Mouse (Mus musculus) T-helper 1 cell (primary cell): Measurements from ENCODE around the gene Ranbp3l.
"Not testable (repeated sequence)": the region's sequence is repeated elsewhere in the genome, so short reads cannot be mapped to it uniquely, and the experiment has no call there.

Source experiments
- in situ Hi-C: fragments of 300-600 bp; cut with MboI, MseI; formaldehyde crosslinking; loops from one replicate; pipeline ENCODE4 v1.15.1; 2025; ENCODE audit warnings: high pct_unique_total_duplicates

The Ranbp3l gene

DNA sequence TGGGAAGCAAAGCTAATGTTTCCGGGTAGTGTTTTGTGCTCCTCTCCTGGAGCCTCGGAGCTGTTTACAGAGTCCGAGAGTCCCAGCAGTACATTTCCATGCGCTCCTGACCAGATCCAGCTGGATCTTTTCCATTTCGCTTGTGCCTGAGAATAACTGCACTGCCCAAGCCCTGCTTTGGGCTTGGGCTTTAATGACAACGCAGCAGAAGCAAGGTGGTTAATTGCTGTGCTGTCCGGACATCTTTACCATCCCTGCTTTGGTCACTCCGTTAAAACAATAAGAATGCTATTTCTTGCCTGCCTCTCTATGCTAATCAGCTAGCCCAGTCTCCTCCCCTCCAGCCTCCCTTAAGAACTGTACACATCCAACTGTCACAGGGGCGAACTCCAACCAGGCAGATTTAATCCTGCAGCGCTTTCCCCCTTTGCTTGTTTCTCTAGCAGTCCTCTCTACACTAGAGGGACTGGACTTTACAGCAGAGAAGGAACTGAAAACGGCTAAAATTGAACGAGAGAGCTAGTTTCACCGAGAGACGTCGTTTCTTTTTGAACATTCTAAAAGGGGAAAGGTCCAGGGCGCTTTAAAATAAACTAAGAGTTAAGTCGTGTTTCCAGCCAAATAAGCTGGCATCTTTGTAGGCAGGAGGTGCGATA lies at the start of gene Ranbp3l:
Gene Ranbp3l, plus strand, starts transcription at position 377 of the 656 bp plus-strand sequence.
- in situ Hi-C loops: loop anchor here (5.0 kb wide), 1 partner anchor 95 kb away; no protein-coding TSS in a partner anchor

- in situ Hi-C loops: no loop called here
Measured at GRCm38 (mm10) chr15:8930061-8930460, 37.7 kb upstream of the Ranbp3l start.

- in situ Hi-C loops: no loop called here
Measured at GRCm38 (mm10) chr15:8936911-8937310, 30.8 kb upstream of the Ranbp3l start.

DNA sequence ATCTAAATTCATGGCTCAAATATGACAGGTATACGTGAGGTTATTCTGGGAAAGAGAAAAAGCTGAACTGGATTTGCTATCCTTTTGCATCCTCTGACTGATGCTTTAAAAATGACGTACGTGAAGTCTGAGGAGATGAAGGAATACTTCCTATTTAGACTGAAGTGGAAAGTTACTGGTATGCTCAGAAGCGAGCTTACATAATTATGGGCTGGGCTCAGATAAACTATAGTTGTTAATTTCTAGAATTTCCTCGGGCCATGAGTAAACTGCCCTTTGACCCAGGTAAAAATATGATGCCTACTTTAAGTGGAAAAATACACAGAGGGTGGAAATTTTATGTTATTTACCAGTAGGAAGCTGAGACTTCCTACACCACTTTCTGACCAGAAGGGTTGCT lies 26.9 kb upstream of the Ranbp3l start:
- in situ Hi-C loops: no loop called here

DNA sequence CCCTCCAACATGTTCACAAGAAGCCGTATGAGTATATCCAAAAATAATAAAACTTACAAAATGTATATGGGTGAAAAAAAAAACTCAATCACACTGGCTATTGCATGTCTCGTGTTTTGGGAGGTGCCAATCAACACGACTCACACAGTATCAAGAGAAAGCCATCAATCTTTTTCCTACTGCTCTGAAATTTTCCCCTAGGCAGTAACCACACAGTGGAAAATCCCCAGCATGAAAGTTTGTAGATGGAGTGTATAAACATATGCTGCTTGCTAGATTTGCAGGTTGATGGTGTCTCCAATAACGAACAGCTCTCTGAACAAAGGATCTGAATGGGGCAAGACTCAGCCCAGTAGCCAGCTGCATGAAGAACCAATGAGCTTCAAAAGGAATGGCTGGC lies 16.9 kb upstream of the Ranbp3l start:
- in situ Hi-C loops: no loop called here

DNA sequence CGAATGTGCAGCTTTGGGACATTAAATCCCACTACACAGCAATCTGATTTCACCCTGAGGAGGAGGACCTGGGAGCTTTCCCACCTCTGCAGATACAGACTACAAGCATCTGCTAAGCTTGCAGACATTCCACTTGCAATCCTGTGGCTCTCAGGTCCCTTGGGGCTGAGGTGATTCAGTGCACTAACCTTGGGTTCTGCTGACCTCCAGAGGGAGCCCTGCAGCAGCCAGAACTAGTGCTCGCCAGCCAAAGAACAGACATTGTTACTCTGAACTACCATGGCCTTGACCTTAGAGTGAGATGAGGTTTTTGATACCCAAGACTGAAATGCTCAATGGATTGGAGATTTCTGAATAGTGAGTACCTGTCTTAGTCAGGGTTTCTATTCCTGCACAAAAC lies 4.4 kb upstream of the Ranbp3l start:
- in situ Hi-C loops: no loop called here

DNA sequence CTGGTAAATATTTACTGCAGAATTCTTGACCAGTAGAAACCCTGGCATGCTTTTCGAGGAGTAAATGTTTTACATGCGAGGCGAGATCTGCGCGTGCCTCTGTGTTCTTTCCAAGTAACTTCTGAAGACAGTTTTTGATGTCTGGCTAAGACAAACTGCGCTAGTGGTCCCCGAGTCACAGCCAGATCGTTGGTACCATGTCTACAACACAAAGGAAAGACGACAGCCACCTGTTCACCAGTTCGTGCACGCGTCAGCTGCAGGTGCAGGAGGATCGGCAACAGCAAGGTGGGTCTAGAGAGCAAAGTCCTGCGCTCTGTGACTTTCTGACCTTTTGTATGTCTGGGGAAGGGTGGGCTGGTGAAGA lies 463 bp downstream of the Ranbp3l start:
- in situ Hi-C loops: loop anchor here (5.0 kb wide), 1 partner anchor 94 kb away; no protein-coding TSS in a partner anchor

DNA sequence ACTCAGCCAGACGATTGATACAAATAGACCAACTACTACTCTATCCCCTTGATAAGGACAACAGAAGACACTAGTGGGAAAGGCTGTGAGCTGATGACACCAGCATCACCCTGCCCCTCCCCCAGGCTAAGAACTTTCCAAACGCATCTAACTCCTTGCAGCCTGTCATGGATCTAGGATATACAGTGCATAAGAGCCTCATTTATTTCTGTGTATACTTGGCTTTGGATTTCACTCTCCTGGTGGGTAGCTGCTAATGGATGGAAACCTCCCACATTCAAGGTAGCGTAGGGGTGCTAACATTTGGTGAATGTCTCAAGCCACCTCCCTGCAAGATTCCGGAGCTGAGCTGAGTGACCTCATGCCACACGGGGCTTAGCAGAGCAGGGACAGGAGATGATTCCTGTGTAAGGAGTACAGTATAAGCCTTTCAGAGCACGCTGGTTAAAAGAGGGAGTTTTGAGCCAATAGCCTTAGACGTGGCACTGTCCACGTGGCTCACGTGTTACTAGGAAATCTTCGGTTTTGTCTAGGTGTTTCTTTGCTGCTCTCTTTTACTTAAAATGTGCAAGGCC lies 1.4 kb downstream of the Ranbp3l start:
- in situ Hi-C loops: loop anchor here (5.0 kb wide), 1 partner anchor 93 kb away; no protein-coding TSS in a partner anchor

DNA sequence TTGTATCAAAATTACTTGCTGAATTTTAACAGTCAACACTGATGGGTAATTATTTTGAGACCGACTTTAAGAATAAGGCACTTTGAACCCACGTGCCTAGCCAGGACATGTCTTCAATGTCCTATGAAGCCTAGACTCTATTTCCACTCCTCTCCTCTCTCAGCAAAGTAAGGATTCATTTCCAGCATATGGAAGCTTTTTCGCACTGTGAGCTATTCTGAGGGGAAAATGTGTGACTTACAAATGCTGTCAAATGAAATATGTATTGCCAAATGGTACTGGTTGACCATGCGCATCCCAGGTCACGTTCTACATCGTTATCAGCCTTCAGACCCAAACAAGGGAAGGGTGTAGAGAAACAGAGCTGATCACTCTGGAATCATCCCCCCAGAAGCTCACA lies 23.5 kb downstream of the Ranbp3l start:
- in situ Hi-C loops: no loop called here

DNA sequence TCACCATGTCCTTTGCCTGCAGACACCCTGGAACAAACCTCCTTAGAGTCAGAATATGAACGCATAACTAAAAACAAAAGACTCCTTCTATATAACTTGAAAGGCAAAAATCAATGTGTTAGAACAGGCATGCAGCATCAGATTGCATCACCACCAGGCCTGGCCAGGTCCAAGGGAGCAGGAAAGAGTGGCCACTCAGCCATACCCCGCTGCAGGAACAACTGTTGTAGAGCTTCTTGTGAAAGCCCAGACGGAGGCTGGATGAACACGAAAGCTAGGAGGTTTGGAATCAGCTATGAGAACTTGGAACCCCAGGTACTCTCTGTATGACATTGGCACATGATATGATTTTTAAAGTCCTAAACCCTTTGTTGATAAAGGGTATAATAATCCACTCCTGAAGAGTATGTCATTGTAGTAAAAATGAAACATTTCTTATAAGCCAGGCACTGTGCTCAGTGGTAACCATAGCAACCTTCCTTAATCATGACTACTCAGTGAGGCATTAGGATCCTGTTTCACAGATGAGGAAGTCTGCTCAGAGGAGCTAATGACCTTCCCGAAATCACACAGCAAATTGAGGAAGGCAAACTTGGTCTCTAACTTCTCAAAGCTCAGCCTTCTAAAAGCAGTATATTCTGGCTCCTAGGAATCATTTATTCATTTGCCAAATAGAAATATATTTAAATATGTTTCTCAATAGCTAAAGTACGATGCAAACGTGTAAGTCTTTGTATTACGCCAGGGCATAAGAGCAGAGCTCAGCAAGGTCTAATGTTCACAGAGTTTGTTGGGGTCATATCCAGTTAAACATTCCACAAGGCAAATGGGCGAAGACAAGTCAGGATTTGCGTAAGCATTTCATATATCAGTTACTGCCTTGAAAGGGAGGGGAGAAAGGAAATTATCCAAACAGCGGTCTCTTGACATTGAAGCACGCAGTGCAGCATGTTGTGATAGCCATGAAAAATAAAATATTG lies 24.4 kb downstream of the Ranbp3l start:
- in situ Hi-C loops: no loop called here

GRCm38 (mm10) chr15:8994608-8995277 lies 27.0 kb downstream of the Ranbp3l start:
- in situ Hi-C loops: no loop called here

- in situ Hi-C loops: no loop called here
Measured at GRCm38 (mm10) chr15:8995490-8995889, 27.7 kb downstream of the Ranbp3l start.

- in situ Hi-C loops: no loop called here
Measured at GRCm38 (mm10) chr15:9002762-9003161, 35.0 kb downstream of the Ranbp3l start.

GRCm38 (mm10) chr15:9009196-9009595 lies 41.4 kb downstream of the Ranbp3l start:
- in situ Hi-C loops: no loop called here

- in situ Hi-C loops: loop anchor here (5.0 kb wide), 1 partner anchor 48 kb away; no protein-coding TSS in a partner anchor
Measured at GRCm38 (mm10) chr15:9014541-9014940, 46.8 kb downstream of the Ranbp3l start.

DNA sequence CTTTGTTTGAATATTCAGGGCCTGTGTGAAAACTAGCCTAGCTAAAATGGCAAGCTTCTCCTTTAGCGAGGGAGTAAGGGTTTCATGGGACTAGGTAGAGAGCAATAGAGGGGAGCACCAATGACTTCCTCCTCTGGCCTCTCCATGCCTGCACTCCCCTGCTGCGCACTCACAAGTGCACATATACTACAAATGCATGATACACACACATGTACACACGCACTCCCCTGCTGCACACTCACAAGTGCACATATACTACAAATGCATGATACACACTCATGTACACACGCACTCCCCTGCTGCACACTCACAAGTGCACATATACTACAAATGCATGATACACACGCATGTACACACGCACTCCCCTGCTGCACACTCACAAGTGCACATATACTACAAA lies 47.7 kb downstream of the Ranbp3l start:
- in situ Hi-C loops: not testable (repeated sequence)

DNA sequence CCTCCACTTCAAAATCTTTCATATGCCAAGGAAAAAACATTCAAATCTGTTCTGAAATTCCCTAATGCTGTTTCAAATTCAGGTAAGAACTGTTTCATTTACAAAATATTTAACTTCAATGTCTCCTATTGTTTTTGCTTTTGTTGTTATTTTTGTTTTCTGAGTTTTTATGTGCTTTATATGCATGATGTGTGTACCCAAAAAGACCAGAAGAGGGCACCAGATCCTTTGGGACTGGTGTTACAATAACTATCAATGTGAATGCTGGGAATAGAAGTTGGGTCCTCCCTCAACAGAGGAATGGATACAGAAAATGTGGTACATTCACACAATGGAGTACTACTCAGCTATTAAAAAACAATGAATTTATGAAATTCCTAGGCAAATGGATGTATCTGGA lies 88.0 kb downstream of the Ranbp3l start:
- in situ Hi-C loops: no loop called here

GRCm38 (mm10) chr15:9059856-9060255 lies 92.1 kb downstream of the Ranbp3l start:
- in situ Hi-C loops: loop anchor here (5.0 kb wide), 2 partner anchors 48 to 93 kb away; partner anchors contain the start of gene Ranbp3l

GRCm38 (mm10) chr15:9061150-9061882 lies 93.6 kb downstream of the Ranbp3l start:
- in situ Hi-C loops: loop anchor here (5.0 kb wide), 2 partner anchors 49 to 94 kb away; partner anchors contain the start of gene Ranbp3l

- in situ Hi-C loops: no loop called here
Measured at GRCm38 (mm10) chr15:9068881-9069280, 101.1 kb downstream of the Ranbp3l start.

DNA sequence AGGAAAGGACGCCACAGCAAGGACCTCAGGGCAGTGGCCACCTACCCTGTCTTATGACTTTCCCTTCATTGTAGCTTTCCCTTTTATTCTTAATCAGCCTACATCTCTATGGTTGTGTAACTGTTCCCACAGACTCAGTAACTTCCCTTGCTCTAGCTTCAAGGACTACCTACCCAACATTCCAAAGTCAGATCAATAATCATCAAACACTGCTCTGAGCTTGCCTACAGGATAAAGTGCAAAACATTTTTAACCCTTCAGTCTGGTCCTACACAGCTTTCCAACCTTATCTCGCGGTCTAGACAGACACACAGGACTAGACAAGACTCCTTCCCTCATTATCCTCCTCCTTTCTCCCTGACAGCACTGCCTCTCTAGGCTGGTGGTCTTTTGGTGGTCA lies 102.6 kb downstream of the Ranbp3l start:
- in situ Hi-C loops: loop anchor here (10.0 kb wide), 2 partner anchors 74 to 626 kb away; partner anchors contain the start of genes Lmbrd2 and Nipbl
